Mouse (Mus musculus): Measurements from ENCODE around the gene Gm17783. TPM values are rescaled to one million over a fixed set of nuclear protein-coding genes. Genes with fewer than 3 reads are reported as not detected.
"Not testable (repeated sequence)": the region's sequence is repeated elsewhere in the genome, so short reads cannot be mapped to it uniquely, and the experiment has no call there.

The Gm17783 gene
- polyA plus RNA-seq (2015; fragmentation: Nextera tagmentation; extraction: Ambion mirVana): not detected in 2 replicates

DNA sequence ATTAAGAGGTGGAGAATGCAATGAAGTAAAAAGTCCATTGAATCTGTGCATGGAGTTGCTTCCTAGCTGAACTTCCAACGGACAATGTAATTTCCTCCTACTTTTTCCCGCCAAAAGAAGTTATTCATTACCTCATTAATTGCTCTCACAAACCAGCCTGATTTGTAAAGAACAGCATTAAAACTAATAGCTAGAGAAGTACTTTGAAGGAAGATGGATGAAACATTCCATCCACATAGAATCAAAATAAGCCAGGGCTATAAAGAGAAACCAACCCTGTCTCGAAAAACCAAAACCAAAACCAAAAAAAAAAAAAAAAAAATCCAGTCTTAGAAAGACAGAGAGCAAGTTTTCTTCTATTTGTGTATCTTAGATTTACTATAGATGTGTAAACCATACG is at the start of gene Gm17783:
TSS of gene Gm17783 (minus strand) at position 101 of the 400 bp plus-strand sequence.
- Histone ChIP-seq H3K4me2 (no peak within 1 kb of the TSS), H3K4me3 (no peak within 1 kb of the TSS), H3K36me3 (no peaks in the 10 kb centered on the region), H3K4me1 (replicated peaks) (no peaks in the 10 kb centered on the region), H3K9me3 (replicated peaks) (no peaks in the 10 kb centered on the region), H3K27ac (no peak within 1 kb of the TSS), H3K27me3 (no peaks in the 10 kb centered on the region), H3K9ac (no peak within 1 kb of the TSS)
- no peak for ATAC-seq (replicated peaks; ENCODE audit: insufficient number of reproducible peaks, insufficient read depth, low FRiP score, low read depth)
- 84% methylated on average over 4 of the region's 4 CpGs for WGBS

DNA sequence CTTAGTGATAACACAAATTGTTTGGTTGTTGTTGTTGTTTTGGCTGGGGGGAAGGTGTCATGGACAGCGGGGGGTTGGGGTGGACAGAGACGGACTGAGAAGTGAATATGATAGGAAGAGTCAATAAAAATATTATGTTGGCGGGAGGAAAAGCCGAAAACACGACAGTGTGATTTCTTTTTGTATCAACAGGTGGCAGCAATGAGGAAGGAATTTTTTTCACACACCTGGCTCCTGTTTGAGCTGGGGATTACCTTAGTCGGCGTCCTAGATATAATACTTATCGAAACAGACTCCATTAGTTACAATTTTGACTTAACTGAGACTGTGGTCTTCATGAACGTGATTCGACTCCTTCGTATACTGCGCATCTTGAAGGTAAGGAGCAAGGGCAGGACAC is 48.0 kb upstream of the Gm17783 start:
- no peaks in the 10 kb centered on the region for H3K4me1 ChIP-seq (replicated peaks)
- H3K4me2 ChIP-seq: no peak overlapping the region
- no peaks in the 10 kb centered on the region; the same call in 1 of the 2 replicates for H3K27me3 ChIP-seq
- ATAC-seq (replicated peaks; ENCODE audit: insufficient number of reproducible peaks, insufficient read depth, low FRiP score, low read depth): no peak
- WGBS: 53% methylated on average over 12 of the region's 12 CpGs
- no peaks in the 10 kb centered on the region for H3K9me3 ChIP-seq (replicated peaks)
- no peaks in the 10 kb centered on the region for H3K36me3 ChIP-seq
- H3K4me3 ChIP-seq: no peak overlapping the region
- H3K27ac ChIP-seq: no peak overlapping the region
- H3K9ac ChIP-seq: no peak overlapping the region

DNA sequence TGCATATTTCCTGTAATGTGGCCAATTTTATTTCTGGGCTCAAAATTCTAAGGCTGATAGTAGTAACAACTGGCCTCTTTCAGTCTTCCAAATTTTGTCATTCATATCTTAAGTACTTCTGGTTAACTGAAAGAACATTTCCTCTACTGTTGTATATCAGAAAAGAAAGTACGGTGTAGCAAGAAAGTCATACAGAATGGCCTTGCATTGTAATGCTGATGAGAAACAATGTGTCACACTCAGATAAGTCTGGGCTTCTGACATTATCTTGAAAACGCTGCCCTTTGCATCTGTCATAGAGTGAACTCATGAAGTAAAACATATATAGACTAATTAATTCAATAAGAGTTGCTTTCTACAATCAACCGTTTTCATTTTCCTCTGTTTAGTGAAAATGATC is 40.5 kb upstream of the Gm17783 start:
- 40% methylated on average over 3 of the region's 3 CpGs for WGBS
- Histone ChIP-seq H3K9ac (no peak overlapping the region), H3K4me2 (no peak overlapping the region), H3K27me3 (no peaks in the 10 kb centered on the region), H3K4me3 (no peak overlapping the region), H3K36me3 (no peaks in the 10 kb centered on the region), H3K4me1 (replicated peaks) (no peaks in the 10 kb centered on the region), H3K27ac (no peak overlapping the region), H3K9me3 (replicated peaks) (no peaks in the 10 kb centered on the region)
- ATAC-seq (replicated peaks; ENCODE audit: insufficient number of reproducible peaks, insufficient read depth, low FRiP score, low read depth): no peak

DNA sequence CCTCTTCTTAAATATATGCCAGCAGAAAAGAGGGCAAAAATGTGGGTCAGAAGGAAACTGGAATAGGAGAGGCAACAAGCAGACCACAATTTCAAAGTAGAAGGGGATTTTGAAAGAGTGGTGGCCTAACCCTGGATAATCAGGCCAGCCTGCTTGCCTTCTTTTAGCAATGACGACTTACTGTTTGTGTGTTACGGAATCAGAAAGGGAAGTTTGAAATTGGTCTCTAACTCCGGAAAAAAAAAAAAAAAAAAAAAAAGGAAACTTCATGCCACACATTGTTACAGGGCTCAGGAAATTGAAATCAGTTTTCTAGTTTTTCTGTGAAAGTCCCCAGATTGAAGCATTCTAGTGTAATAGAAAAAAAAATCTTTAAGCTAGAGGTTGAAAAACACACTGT is 29.9 kb upstream of the Gm17783 start:
- no peak for ATAC-seq (replicated peaks; ENCODE audit: insufficient number of reproducible peaks, insufficient read depth, low FRiP score, low read depth)
- H3K4me2 ChIP-seq: no peak overlapping the region
- WGBS: 36% methylated on average over 3 of the region's 3 CpGs

DNA sequence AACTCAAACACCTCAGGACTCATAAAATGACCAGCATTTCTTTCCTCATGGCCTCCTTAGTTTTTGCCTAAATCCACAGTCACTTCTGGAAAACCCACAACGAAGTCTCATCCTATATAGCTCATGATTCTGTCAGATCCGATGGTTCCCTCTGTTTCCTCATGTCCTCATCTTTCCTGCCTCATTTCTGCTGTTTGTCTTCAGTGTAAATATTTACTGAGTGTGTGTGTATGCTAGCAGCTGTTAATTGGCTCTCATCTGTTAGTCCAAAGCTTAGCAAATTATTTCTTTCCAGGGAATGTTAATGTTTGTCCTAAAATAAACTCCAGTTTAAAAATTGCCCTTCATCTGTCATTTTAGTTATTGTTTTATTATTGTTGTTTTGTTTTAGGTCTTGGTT is 19.7 kb upstream of the Gm17783 start:
- Histone ChIP-seq H3K9ac (no peak overlapping the region), H3K4me3 (no peak overlapping the region), H3K4me1 (replicated peaks) (no peaks in the 10 kb centered on the region), H3K36me3 (no peaks in the 10 kb centered on the region), H3K27me3 (no peaks in the 10 kb centered on the region), H3K27ac (no peak overlapping the region), H3K4me2 (no peak overlapping the region), H3K9me3 (replicated peaks) (no peaks in the 10 kb centered on the region)
- 62% methylated on average over 2 of the region's 2 CpGs for WGBS
- ATAC-seq (replicated peaks; ENCODE audit: insufficient number of reproducible peaks, insufficient read depth, low FRiP score, low read depth): no peak

More for the DNA sequence above, 29.9 kb upstream of the Gm17783 start:
- H3K9ac ChIP-seq: no peak overlapping the region
- H3K4me3 ChIP-seq: no peak overlapping the region
- H3K36me3 ChIP-seq: no peaks in the 10 kb centered on the region
- H3K9me3 ChIP-seq (replicated peaks): no peaks in the 10 kb centered on the region
- no peaks in the 10 kb centered on the region for H3K4me1 ChIP-seq (replicated peaks)
- H3K27ac ChIP-seq: no peak overlapping the region
- H3K27me3 ChIP-seq: no peaks in the 10 kb centered on the region

DNA sequence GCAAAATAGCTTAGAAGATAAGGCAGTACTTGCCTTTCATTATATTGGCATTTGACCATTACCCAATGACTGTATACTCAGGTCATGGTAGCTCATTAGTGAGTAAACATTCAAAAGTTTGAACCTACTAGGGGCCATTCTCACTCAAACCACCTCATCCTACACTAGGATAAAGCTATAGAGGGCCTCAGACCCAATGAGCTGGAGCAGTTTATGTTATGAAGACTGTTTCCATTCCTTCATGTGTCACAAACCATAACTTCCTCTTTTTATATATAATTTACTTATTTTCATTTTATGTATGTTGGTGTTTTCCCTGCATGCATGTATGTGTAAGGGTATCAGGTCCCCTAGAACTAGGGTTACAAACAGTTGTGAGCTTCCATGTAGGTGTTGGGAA is 16.1 kb upstream of the Gm17783 start:
- Histone ChIP-seq H3K4me2 (no peak overlapping the region), H3K4me3 (no peak overlapping the region), H3K36me3 (no peaks in the 10 kb centered on the region), H3K9ac (no peak overlapping the region), H3K4me1 (replicated peaks) (no peaks in the 10 kb centered on the region), H3K27me3 (no peaks in the 10 kb centered on the region), H3K27ac (no peak overlapping the region), H3K9me3 (replicated peaks) (no peaks in the 10 kb centered on the region)
- ATAC-seq (replicated peaks; ENCODE audit: insufficient number of reproducible peaks, insufficient read depth, low FRiP score, low read depth): no peak

DNA sequence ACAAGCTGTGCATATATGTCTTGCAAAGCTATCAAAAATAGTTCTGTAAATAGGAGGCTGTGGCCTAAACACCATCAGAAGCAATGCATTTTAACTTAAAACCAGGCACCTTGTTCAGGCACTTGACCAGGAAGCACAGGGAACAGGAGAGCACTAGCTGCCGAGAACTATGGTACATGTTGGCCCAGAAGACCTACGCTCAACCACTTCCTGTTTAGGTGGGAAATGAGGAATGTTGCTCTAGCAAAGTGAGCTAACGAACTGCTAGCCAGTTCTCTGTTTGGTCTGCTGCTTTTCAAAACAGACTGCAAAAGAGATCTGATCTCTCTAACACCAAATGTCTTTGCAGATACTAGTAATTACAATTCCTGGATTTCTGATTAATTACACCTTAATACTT is 12.5 kb upstream of the Gm17783 start:
- H3K36me3 ChIP-seq: no peaks in the 10 kb centered on the region
- H3K27me3 ChIP-seq: no peaks in the 10 kb centered on the region
- H3K4me2 ChIP-seq: no peak overlapping the region
- WGBS: 61% methylated on average over 3 of the region's 3 CpGs
- H3K27ac ChIP-seq: no peak overlapping the region
- no peaks in the 10 kb centered on the region for H3K4me1 ChIP-seq (replicated peaks)
- no peak for ATAC-seq (replicated peaks; ENCODE audit: insufficient number of reproducible peaks, insufficient read depth, low FRiP score, low read depth)
- H3K9ac ChIP-seq: no peak overlapping the region
- no peaks in the 10 kb centered on the region for H3K9me3 ChIP-seq (replicated peaks)
- no peak overlapping the region for H3K4me3 ChIP-seq

DNA sequence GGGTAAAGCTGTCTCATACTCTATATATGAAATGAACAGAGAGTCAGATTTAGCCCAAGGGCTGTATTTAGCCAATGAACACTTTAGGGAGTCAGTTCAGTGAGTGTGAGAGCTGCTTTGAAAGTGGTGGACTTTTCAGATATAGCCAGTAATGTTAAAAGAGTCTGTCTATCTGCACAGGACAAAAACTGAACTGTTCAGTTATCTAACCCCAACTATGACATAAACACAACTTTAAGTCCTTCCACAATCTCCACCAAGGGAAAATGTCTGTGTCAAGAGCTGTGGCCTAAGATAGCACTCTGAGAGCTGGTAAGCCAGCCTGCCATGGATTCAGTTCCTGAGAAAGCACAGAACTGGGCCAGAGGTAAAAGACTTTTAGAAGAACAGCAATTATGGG is 10.3 kb upstream of the Gm17783 start:
- H3K4me3 ChIP-seq: no peak overlapping the region
- H3K4me2 ChIP-seq: no peak overlapping the region
- ATAC-seq (replicated peaks; ENCODE audit: insufficient number of reproducible peaks, insufficient read depth, low FRiP score, low read depth): no peak
- H3K27ac ChIP-seq: no peak overlapping the region
- no peaks in the 10 kb centered on the region for H3K9me3 ChIP-seq (replicated peaks)
- no peak overlapping the region for H3K9ac ChIP-seq
- H3K36me3 ChIP-seq: no peaks in the 10 kb centered on the region
- no peaks in the 10 kb centered on the region for H3K27me3 ChIP-seq
- no peaks in the 10 kb centered on the region for H3K4me1 ChIP-seq (replicated peaks)

DNA sequence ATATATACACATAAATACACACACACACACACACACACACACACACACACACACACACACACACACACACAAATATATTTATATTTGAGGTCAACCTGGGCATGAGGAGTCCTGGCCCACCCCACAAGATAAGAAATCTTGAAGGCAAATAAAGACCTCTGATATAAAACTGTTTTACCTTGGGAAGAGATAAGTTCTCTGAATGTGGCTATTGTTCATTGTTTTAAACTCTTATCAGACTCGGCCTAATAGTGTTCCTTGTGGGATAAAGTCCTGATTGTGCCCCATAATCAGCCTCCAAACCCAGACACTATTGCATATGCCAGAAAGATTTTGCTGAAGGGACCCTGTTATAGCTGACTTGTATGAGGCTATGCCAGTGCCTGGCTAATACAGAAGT is 6.5 kb upstream of the Gm17783 start:
- H3K4me1 ChIP-seq (replicated peaks); H3K4me3 ChIP-seq; H3K9ac ChIP-seq; H3K4me2 ChIP-seq; H3K27ac ChIP-seq; H3K9me3 ChIP-seq (replicated peaks); ATAC-seq (replicated peaks; ENCODE audit: insufficient number of reproducible peaks, insufficient read depth, low FRiP score, low read depth); H3K27me3 ChIP-seq; H3K36me3 ChIP-seq: not testable (repeated sequence)
- 56% methylated on average over 1 of the region's 1 CpGs for WGBS

DNA sequence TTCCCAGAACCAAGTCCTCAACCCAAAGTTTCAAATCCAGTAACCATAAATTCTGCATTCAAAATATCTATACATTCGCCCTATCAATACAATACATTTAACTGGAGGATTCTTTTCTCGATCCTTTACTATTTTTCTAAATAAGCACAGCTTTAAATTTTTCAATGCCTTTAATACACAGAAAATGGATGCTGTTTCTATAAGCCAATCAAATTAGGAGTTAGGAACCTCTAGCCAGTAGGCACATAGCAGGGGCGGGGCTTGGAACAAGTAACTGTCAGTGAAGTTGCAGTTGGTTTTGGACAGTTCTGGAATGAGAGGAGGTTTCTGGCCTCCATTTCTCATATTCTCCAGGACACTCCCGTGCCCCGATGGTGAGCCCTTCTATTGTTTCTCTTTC is 3.2 kb upstream of the Gm17783 start, which contains the start of gene Slc9c1:
TSS of gene Slc9c1 (plus strand) at position 301 of the 400 bp plus-strand sequence.
- H3K4me2 ChIP-seq: no peak within 1 kb of the TSS
- no peak within 1 kb of the TSS for H3K4me3 ChIP-seq
- H3K36me3 ChIP-seq: no peaks in the 10 kb centered on the region
- H3K27me3 ChIP-seq: no peaks in the 10 kb centered on the region
- H3K9me3 ChIP-seq (replicated peaks): no peaks in the 10 kb centered on the region
- H3K9ac ChIP-seq: no peak within 1 kb of the TSS
- 84% methylated on average over 5 of the region's 5 CpGs for WGBS
- ATAC-seq (replicated peaks; ENCODE audit: insufficient number of reproducible peaks, insufficient read depth, low FRiP score, low read depth): no peak
- no peak within 1 kb of the TSS for H3K27ac ChIP-seq
- no peaks in the 10 kb centered on the region for H3K4me1 ChIP-seq (replicated peaks)

DNA sequence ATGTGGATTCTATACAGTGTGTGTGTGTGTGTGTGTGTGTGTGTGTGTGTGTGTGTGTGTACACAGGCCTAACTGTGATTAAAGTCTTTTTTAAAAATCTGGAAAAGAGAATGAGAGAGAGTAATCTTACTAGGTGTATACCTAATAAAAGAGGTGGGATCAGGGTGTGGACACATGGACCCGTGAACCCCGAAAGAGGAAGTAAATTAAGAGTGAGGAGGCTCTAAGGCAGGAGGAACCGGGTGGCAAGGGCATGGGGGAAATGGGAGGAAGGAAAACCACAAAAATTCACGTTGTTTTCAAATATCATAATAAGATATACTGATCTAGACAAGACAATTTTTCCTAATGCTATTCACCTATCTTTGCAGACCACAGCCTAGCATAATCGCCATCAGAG is 6.3 kb downstream of the Gm17783 start:
- Histone ChIP-seq H3K9me3 (replicated peaks) (no peaks in the 10 kb centered on the region), H3K4me1 (replicated peaks) (no peaks in the 10 kb centered on the region), H3K9ac (no peak overlapping the region), H3K4me2 (no peak overlapping the region), H3K27ac (no peak overlapping the region), H3K4me3 (no peak overlapping the region), H3K36me3 (no peaks in the 10 kb centered on the region), H3K27me3 (no peaks in the 10 kb centered on the region)
- WGBS: 69% methylated on average over 5 of the region's 5 CpGs
- no peak for ATAC-seq (replicated peaks; ENCODE audit: insufficient number of reproducible peaks, insufficient read depth, low FRiP score, low read depth)

DNA sequence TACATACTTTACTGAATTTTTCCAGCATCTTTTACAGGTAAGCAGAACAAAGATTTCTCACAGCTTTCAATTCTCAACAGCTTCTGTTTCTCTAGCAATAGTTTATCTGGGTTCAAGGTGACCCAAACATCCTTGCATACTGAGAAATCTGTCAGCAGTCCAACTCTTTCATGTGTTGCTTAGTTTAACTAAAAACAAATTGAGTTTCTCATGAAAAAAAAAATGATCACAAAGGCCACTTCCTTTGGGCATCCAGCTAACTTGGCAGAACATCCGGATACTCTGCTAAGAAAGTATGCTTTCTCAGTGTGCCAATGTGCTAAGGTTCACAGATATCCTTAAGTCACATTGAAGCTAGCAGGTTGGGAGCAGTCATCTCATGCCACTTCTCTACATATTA is 36.5 kb downstream of the Gm17783 start:
- Histone ChIP-seq H3K27ac (no peak overlapping the region), H3K4me3 (no peak overlapping the region), H3K4me1 (replicated peaks) (no peaks in the 10 kb centered on the region), H3K36me3 (no peaks in the 10 kb centered on the region), H3K4me2 (no peak overlapping the region), H3K27me3 (no peaks in the 10 kb centered on the region), H3K9me3 (replicated peaks) (no peaks in the 10 kb centered on the region), H3K9ac (no peak overlapping the region)
- no peak for ATAC-seq (replicated peaks; ENCODE audit: insufficient number of reproducible peaks, insufficient read depth, low FRiP score, low read depth)
- WGBS: 71% methylated on average over 1 of the region's 1 CpGs

Measured in heart, embryonic 15.5 days (tissue).